Mouse (Mus musculus): ENCODE measurements around the gene Zfpm1. TPM values are rescaled to one million over a fixed set of nuclear protein-coding genes. Genes with fewer than 3 reads are reported as not detected.
"Not testable (repeated sequence)": the region's sequence is repeated elsewhere in the genome, so short reads cannot be mapped to it uniquely, and the experiment has no call there.

Gene Zfpm1
- polyA plus RNA-seq, 1 experiment from 2014 or later = 5.7 TPM

GRCm38 (mm10) chr8:122322126-122322525 lies 40.2 kb downstream of the Zfpm1 start:
- no peaks in the 10 kb centered on the region for H3K9me3 ChIP-seq (ENCODE audit: low read length)
- H3K36me3 ChIP-seq (replicated peaks; ENCODE audit: insufficient read depth, low read length) = peaks cover 44% of the 10 kb centered on the region
- H3K9ac ChIP-seq (replicated peaks) = peak overlapping the region; percentile 52
- peaks cover 95% of the 10 kb centered on the region for H3K4me1 ChIP-seq (ENCODE audit: insufficient read depth)
- no peaks in the 10 kb centered on the region for H3K27me3 ChIP-seq (ENCODE audit: insufficient read depth, low read length)
- DNase-seq (no peak), ATAC-seq (no peak)
- 0 out of 2 replicates have a peak overlapping the region, but pooled peaks have one; percentile 12 for H3K4me3 ChIP-seq (ENCODE audit: low read depth, low read length)
- no peak for TF ChIP-seq EP300 (IDR thresholded peaks at IDR 0.05; ENCODE audit: low read depth)
- H3K4me2 ChIP-seq (ENCODE audit: low read depth, low read length) = peak overlapping the region; percentile 66
- WGBS (ENCODE audit: insufficient replicate concordance) = 59% methylated on average over 7 of the region's 7 CpGs
- peak overlapping the region; percentile 85 for H3K27ac ChIP-seq (ENCODE audit: low read depth)

- Histone ChIP-seq H3K4me1 (ENCODE audit: insufficient read depth) (peaks cover 91% of the 10 kb centered on the region), H3K9ac (replicated peaks) (peak overlapping the region; percentile 52)
Measured at GRCm38 (mm10) chr8:122322792-122323191, 40.9 kb downstream of the Zfpm1 start.

GRCm38 (mm10) chr8:122323951-122324402 lies 42.0 kb downstream of the Zfpm1 start:
- peaks cover 85% of the 10 kb centered on the region for H3K4me1 ChIP-seq (ENCODE audit: insufficient read depth)
- not testable (repeated sequence) for H3K4me3 ChIP-seq (ENCODE audit: low read depth, low read length); DNase-seq; H3K9me3 ChIP-seq (ENCODE audit: low read length); H3K27me3 ChIP-seq (ENCODE audit: insufficient read depth, low read length)
- peak overlapping the region; percentile 28 for H3K4me2 ChIP-seq (ENCODE audit: low read depth, low read length)
- peak overlapping the region; percentile 85 for H3K27ac ChIP-seq (ENCODE audit: low read depth)
- WGBS (ENCODE audit: insufficient replicate concordance) = 10% methylated on average over 13 of the region's 13 CpGs
- peak; percentile 10 for ATAC-seq
- 0 out of 2 replicates have a peak overlapping the region, but pooled peaks have one; percentile 50 for H3K9ac ChIP-seq (replicated peaks)
- H3K36me3 ChIP-seq (replicated peaks; ENCODE audit: insufficient read depth, low read length) = peaks cover 50% of the 10 kb centered on the region

More at GRCm38 (mm10) chr8:122322792-122323191, 40.9 kb downstream of the Zfpm1 start:
- peak overlapping the region; percentile 66 for H3K4me2 ChIP-seq (ENCODE audit: low read depth, low read length)
- 36% methylated on average over 11 of the region's 11 CpGs for WGBS (ENCODE audit: insufficient replicate concordance)
- DNase-seq (no peak), ATAC-seq (no peak)
- H3K9me3 ChIP-seq (ENCODE audit: low read length) = no peaks in the 10 kb centered on the region
- H3K36me3 ChIP-seq (replicated peaks; ENCODE audit: insufficient read depth, low read length) = peaks cover 46% of the 10 kb centered on the region
- no peaks in the 10 kb centered on the region for H3K27me3 ChIP-seq (ENCODE audit: insufficient read depth, low read length)
- TF ChIP-seq EP300 (IDR thresholded peaks at IDR 0.05; ENCODE audit: low read depth) = peak; percentile 53; the same call in 1 of the 2 replicates
- no peak for TF ChIP-seq CTCF (IDR thresholded peaks at IDR 0.05; ENCODE audit: low read depth)
- H3K4me3 ChIP-seq (ENCODE audit: low read depth, low read length) = no peak overlapping the region
- H3K27ac ChIP-seq (ENCODE audit: low read depth) = peak overlapping the region; percentile 85

GRCm38 (mm10) chr8:122325196-122325595 lies 43.3 kb downstream of the Zfpm1 start:
- Histone ChIP-seq H3K4me3 (ENCODE audit: low read depth, low read length) (no peak overlapping the region), H3K36me3 (replicated peaks; ENCODE audit: insufficient read depth, low read length) (peaks cover 48% of the 10 kb centered on the region), H3K27me3 (ENCODE audit: insufficient read depth, low read length) (no peaks in the 10 kb centered on the region), H3K27ac (ENCODE audit: low read depth) (peak overlapping the region; percentile 59), H3K4me1 (ENCODE audit: insufficient read depth) (peaks cover 85% of the 10 kb centered on the region), H3K4me2 (ENCODE audit: low read depth, low read length) (no peak overlapping the region), H3K9ac (replicated peaks) (peak overlapping the region; percentile 16), H3K9me3 (ENCODE audit: low read length) (no peaks in the 10 kb centered on the region)
- TF ChIP-seq CTCF (IDR thresholded peaks at IDR 0.05; ENCODE audit: low read depth) = no peak
- no peak for TF ChIP-seq EP300 (IDR thresholded peaks at IDR 0.05; ENCODE audit: low read depth)
- WGBS (ENCODE audit: insufficient replicate concordance) = 63% methylated on average over 2 of the region's 2 CpGs
- no peak for ATAC-seq
- no peak for DNase-seq

GRCm38 (mm10) chr8:122326114-122326542 lies 44.2 kb downstream of the Zfpm1 start:
- peaks cover 85% of the 10 kb centered on the region for H3K4me1 ChIP-seq (ENCODE audit: insufficient read depth)
- 51% methylated on average over 14 of the region's 14 CpGs for WGBS (ENCODE audit: insufficient replicate concordance)
- H3K27ac ChIP-seq (ENCODE audit: low read depth) = peak overlapping the region; percentile 37; the same call in 1 of the 2 replicates
- no peak overlapping the region for H3K4me3 ChIP-seq (ENCODE audit: low read depth, low read length)
- no peak overlapping the region for H3K9ac ChIP-seq (replicated peaks)
- ATAC-seq (no peak), DNase-seq (no peak)
- H3K9me3 ChIP-seq (ENCODE audit: low read length) = no peaks in the 10 kb centered on the region
- TF ChIP-seq CTCF (IDR thresholded peaks at IDR 0.05; ENCODE audit: low read depth) (no peak), EP300 (IDR thresholded peaks at IDR 0.05; ENCODE audit: low read depth) (no peak)
- peaks cover 47% of the 10 kb centered on the region for H3K36me3 ChIP-seq (replicated peaks; ENCODE audit: insufficient read depth, low read length)
- H3K4me2 ChIP-seq (ENCODE audit: low read depth, low read length) = peak overlapping the region; percentile 19
- no peaks in the 10 kb centered on the region for H3K27me3 ChIP-seq (ENCODE audit: insufficient read depth, low read length)

- H3K4me2 ChIP-seq (ENCODE audit: low read depth, low read length) = peak overlapping the region; percentile 50
- H3K9me3 ChIP-seq (ENCODE audit: low read length) = no peaks in the 10 kb centered on the region
- H3K27me3 ChIP-seq (ENCODE audit: insufficient read depth, low read length) = no peaks in the 10 kb centered on the region
- no peak for ATAC-seq
- H3K36me3 ChIP-seq (replicated peaks; ENCODE audit: insufficient read depth, low read length) = peaks cover 66% of the 10 kb centered on the region
- peaks cover 62% of the 10 kb centered on the region for H3K4me1 ChIP-seq (ENCODE audit: insufficient read depth)
- no peak overlapping the region for H3K4me3 ChIP-seq (ENCODE audit: low read depth, low read length)
- H3K27ac ChIP-seq (ENCODE audit: low read depth) = peak overlapping the region; percentile 23; the same call in 1 of the 2 replicates
- TF ChIP-seq CTCF (IDR thresholded peaks at IDR 0.05; ENCODE audit: low read depth) (no peak), EP300 (IDR thresholded peaks at IDR 0.05; ENCODE audit: low read depth) (no peak)
- H3K9ac ChIP-seq (replicated peaks) = no peak overlapping the region; the same call in 1 of the 2 replicates
- 72% methylated on average over 8 of the region's 8 CpGs for WGBS (ENCODE audit: insufficient replicate concordance)
- no peak for DNase-seq
Measured at GRCm38 (mm10) chr8:122329072-122329471, 47.1 kb downstream of the Zfpm1 start.
